Mouse (Mus musculus) liver, adult 2 months (tissue): Measurements from ENCODE around the gene Zbtb46.

Experiments used
- CTCF ChIP-seq: fragments of 200-500 bp; IDR thresholded peaks from 2 replicates; pipeline ENCODE4 v1.5.1; 2011; ENCODE audit warnings: low read depth, low read length, control low read depth
- POLR2A ChIP-seq: fragments of 200-500 bp; IDR thresholded peaks from 2 replicates; pipeline ENCODE4 v1.6.1; 2011; ENCODE audit warnings: low read length, control low read depth; ENCODE audit not compliant: insufficient read depth; ENCODE audit errors: extremely low read depth

GRCm38 (mm10) chr2:181380251-181380650 is 79.0 kb downstream of the Zbtb46 start:
- TF ChIP-seq POLR2A, result no peak
- TF ChIP-seq CTCF, result no peak
